8 mouse cellular contexts compared by ENCODE assay signal in genomic region chr7:141167901-141168517, GRCm38 (mm10). TPM values are rescaled to one million over a fixed set of nuclear protein-coding genes. Genes with fewer than 3 reads are reported as not detected.
DNase-seq lines count a peak whose midpoint lies in the region; ATAC-seq and TF ChIP-seq lines count a peak whose summit lies in the region.

No protein-coding gene starts in this region.

- 27% methylated on average over 7 of the region's 7 CpGs for WGBS in forebrain, embryonic 14.5 days
- 24% methylated on average over 7 of the region's 7 CpGs for WGBS in hindbrain, postnatal 0 days
- WGBS in liver, postnatal 0 days (ENCODE audit: insufficient replicate concordance) = 13% methylated on average over 7 of the region's 7 CpGs
- 17% methylated on average over 7 of the region's 7 CpGs for WGBS in neural tube, embryonic 14.5 days

- peak overlapping the region; percentile 47 for H3K4me2 ChIP-seq in forebrain, embryonic 14.5 days (ENCODE audit: low read length)
- peak overlapping the region; percentile 55 for H3K4me2 ChIP-seq in hindbrain, postnatal 0 days (ENCODE audit: low read depth, low read length)
- H3K4me2 ChIP-seq in liver, postnatal 0 days (ENCODE audit: low read depth, low read length) = peak overlapping the region; percentile 95
- peak overlapping the region; percentile 32 for H3K4me2 ChIP-seq in neural tube, embryonic 14.5 days (ENCODE audit: low read depth, low read length)

- no peak for TF ChIP-seq CTCF in hindbrain, postnatal 0 days (IDR thresholded peaks at IDR 0.05; ENCODE audit: low read depth)
- TF ChIP-seq CTCF in liver, postnatal 0 days (IDR thresholded peaks at IDR 0.05; ENCODE audit: low read depth) = no peak

- ATAC-seq in forebrain, embryonic 14.5 days = no peak
- ATAC-seq in hindbrain, postnatal 0 days = no peak
- ATAC-seq in liver, postnatal 0 days = peak; percentile 16
- ATAC-seq in neural tube, embryonic 14.5 days (ENCODE audit: low read depth) = no peak

- no peaks in the 10 kb centered on the region for H3K27me3 ChIP-seq in forebrain, embryonic 14.5 days (replicated peaks; ENCODE audit: control insufficient read depth, insufficient read depth, low read length)
- no peaks in the 10 kb centered on the region for H3K27me3 ChIP-seq in hindbrain, postnatal 0 days (ENCODE audit: insufficient read depth, low read length)
- no peaks in the 10 kb centered on the region for H3K27me3 ChIP-seq in liver, postnatal 0 days (ENCODE audit: insufficient read depth, low read length)
- no peaks in the 10 kb centered on the region for H3K27me3 ChIP-seq in neural tube, embryonic 14.5 days (ENCODE audit: control insufficient read depth, insufficient read depth, low read length)

- peaks cover 13% of the 10 kb centered on the region for H3K36me3 ChIP-seq in forebrain, embryonic 14.5 days (ENCODE audit: control insufficient read depth, insufficient read depth, low read length)
- H3K36me3 ChIP-seq in hindbrain, postnatal 0 days (ENCODE audit: insufficient read depth, low read length) = peaks cover 4% of the 10 kb centered on the region; the same call in 1 of the 2 replicates
- H3K36me3 ChIP-seq in liver, postnatal 0 days (replicated peaks; ENCODE audit: insufficient read depth, low read length) = peaks cover 24% of the 10 kb centered on the region
- H3K36me3 ChIP-seq in neural tube, embryonic 14.5 days (ENCODE audit: control insufficient read depth, insufficient read depth, low read length) = 0 out of 2 replicates have a peak, but pooled peaks cover 7% of the 10 kb centered on the region

- peak; percentile 54 for DNase-seq in cerebellum, adult 9-11 months
- DNase-seq in cerebellum, adult 9-10 months = no peak
- DNase-seq in adrenal gland, adult 8-10 months = peak; percentile 82
- no peak for DNase-seq in forebrain, embryonic 14.5 days (ENCODE audit: low spot score)
- peak; percentile 34 for DNase-seq in hindbrain, postnatal 0 days (ENCODE audit: low spot score)
- DNase-seq in liver, postnatal 0 days = peak; percentile 59
- DNase-seq in layer of hippocampus, adult 18-20 months (ENCODE audit: low spot score in 2 of 2) = no peak

- H3K9me3 ChIP-seq in forebrain, embryonic 14.5 days (replicated peaks; ENCODE audit: control insufficient read depth, low read length) = no peaks in the 10 kb centered on the region
- H3K9me3 ChIP-seq in hindbrain, postnatal 0 days (ENCODE audit: low read length) = no peaks in the 10 kb centered on the region
- H3K9me3 ChIP-seq in liver, postnatal 0 days (ENCODE audit: low read length) = no peaks in the 10 kb centered on the region
- no peaks in the 10 kb centered on the region for H3K9me3 ChIP-seq in neural tube, embryonic 14.5 days (ENCODE audit: control insufficient read depth, low read length)

- no peak for TF ChIP-seq EP300 in liver, postnatal 0 days (IDR thresholded peaks at IDR 0.05; ENCODE audit: low read depth)

- no peak overlapping the region for H3K27ac ChIP-seq in forebrain, embryonic 14.5 days (ENCODE audit: low read depth, low read length)
- peak overlapping the region; percentile 7; the same call in 1 of the 2 replicates for H3K27ac ChIP-seq in hindbrain, postnatal 0 days
- H3K27ac ChIP-seq in liver, postnatal 0 days (ENCODE audit: low read depth) = peak overlapping the region; percentile 86
- H3K27ac ChIP-seq in neural tube, embryonic 14.5 days (ENCODE audit: low read depth, low read length) = no peak overlapping the region

- H3K9ac ChIP-seq in forebrain, embryonic 14.5 days (ENCODE audit: low read length) = peak overlapping the region; percentile 58
- H3K9ac ChIP-seq in hindbrain, postnatal 0 days (replicated peaks; ENCODE audit: low read length) = peak overlapping the region; percentile 52
- peak overlapping the region; percentile 77 for H3K9ac ChIP-seq in liver, postnatal 0 days (replicated peaks)
- H3K9ac ChIP-seq in neural tube, embryonic 14.5 days (replicated peaks; ENCODE audit: low read depth, low read length) = peak overlapping the region; percentile 39; the same call in 1 of the 2 replicates

- peak overlapping the region; percentile 15 for H3K4me3 ChIP-seq in forebrain, embryonic 14.5 days (ENCODE audit: low read depth, low read length)
- peak overlapping the region; percentile 35 for H3K4me3 ChIP-seq in hindbrain, postnatal 0 days (ENCODE audit: low read length)
- peak overlapping the region; percentile 66 for H3K4me3 ChIP-seq in liver, postnatal 0 days (ENCODE audit: low read depth, low read length)
- H3K4me3 ChIP-seq in neural tube, embryonic 14.5 days (ENCODE audit: low read depth, low read length) = peak overlapping the region; percentile 22; the same call in 1 of the 2 replicates

- peaks cover 8% of the 10 kb centered on the region for H3K4me1 ChIP-seq in forebrain, embryonic 14.5 days (ENCODE audit: control insufficient read depth, insufficient read depth, low read length)
- peaks cover 13% of the 10 kb centered on the region for H3K4me1 ChIP-seq in hindbrain, postnatal 0 days (ENCODE audit: insufficient read depth, low read length)
- peaks cover 46% of the 10 kb centered on the region for H3K4me1 ChIP-seq in liver, postnatal 0 days (ENCODE audit: insufficient read depth)
- no peaks in the 10 kb centered on the region for H3K4me1 ChIP-seq in neural tube, embryonic 14.5 days (ENCODE audit: control insufficient read depth, insufficient read depth, low read length)

RNA-seq across cellular contexts. Expression of gene Rnh1, which starts 4.6 kb away (rescaled TPM):
- 100 to 1,000 TPM; 339 to 382 (median 360) TPM for total RNA-seq in adrenal gland, adult 8-10 months (2022)
- 54.7 and 56.7 TPM in 2 replicates for polyA plus RNA-seq in forebrain, embryonic 14.5 days (2014; fragmentation: Nextera tagmentation; extraction: Ambion mirVana)
- 65.2 and 74.3 TPM in 2 replicates for total RNA-seq in hindbrain, postnatal 0 days (2014; rRNA removed)
- polyA plus RNA-seq in hindbrain, postnatal 0 days (2015; fragmentation: Nextera tagmentation; extraction: Ambion mirVana) = 55.3 and 55.7 TPM in 2 replicates
- polyA plus RNA-seq in liver, postnatal 0 days (2015; fragmentation: Nextera tagmentation; extraction: Ambion mirVana) = 55.2 and 55.7 TPM in 2 replicates
- polyA plus RNA-seq in neural tube, embryonic 14.5 days (2014; fragmentation: Nextera tagmentation; extraction: Ambion mirVana) = 45.3 and 54.3 TPM in 2 replicates
- total RNA-seq in layer of hippocampus, adult 18-20 months (2021) = 10 to 100 TPM; 35.5 to 45.9 TPM

RNA-seq across cellular contexts. Expression of gene Hras, which starts 25.8 kb away (rescaled TPM):
- total RNA-seq in adrenal gland, adult 8-10 months (2022) = 100 to 1,000 TPM in 1 of 4 experiments, 10 to 100 TPM in 3; 80.0 to 105 (median 92.6) TPM
- polyA plus RNA-seq in forebrain, embryonic 14.5 days (2014; fragmentation: Nextera tagmentation; extraction: Ambion mirVana) = 70.2 and 96.3 TPM in 2 replicates
- total RNA-seq in hindbrain, postnatal 0 days (2014; rRNA removed) = 115 and 120 TPM in 2 replicates
- polyA plus RNA-seq in hindbrain, postnatal 0 days (2015; fragmentation: Nextera tagmentation; extraction: Ambion mirVana) = 189 and 204 TPM in 2 replicates
- polyA plus RNA-seq in liver, postnatal 0 days (2015; fragmentation: Nextera tagmentation; extraction: Ambion mirVana) = 44.0 and 46.2 TPM in 2 replicates
- 152 and 166 TPM in 2 replicates for polyA plus RNA-seq in neural tube, embryonic 14.5 days (2014; fragmentation: Nextera tagmentation; extraction: Ambion mirVana)
- 100 to 1,000 TPM; 201 TPM for total RNA-seq in layer of hippocampus, adult 18-20 months (2021)

RNA-seq across cellular contexts. Expression of gene Lrrc56, which starts 25.9 kb away (rescaled TPM):
- 10 to 100 TPM in 1 of 4 experiments, 1 to 10 TPM in 3; 6.6 to 12.1 (median 8.4) TPM for total RNA-seq in adrenal gland, adult 8-10 months (2022)
- 6.7 and 8.9 TPM in 2 replicates for polyA plus RNA-seq in forebrain, embryonic 14.5 days (2014; fragmentation: Nextera tagmentation; extraction: Ambion mirVana)
- 9.5 and 19.7 TPM in 2 replicates for total RNA-seq in hindbrain, postnatal 0 days (2014; rRNA removed)
- 5.7 and 7.2 TPM in 2 replicates for polyA plus RNA-seq in hindbrain, postnatal 0 days (2015; fragmentation: Nextera tagmentation; extraction: Ambion mirVana)
- polyA plus RNA-seq in liver, postnatal 0 days (2015; fragmentation: Nextera tagmentation; extraction: Ambion mirVana) = 2.0 and 2.2 TPM in 2 replicates
- polyA plus RNA-seq in neural tube, embryonic 14.5 days (2014; fragmentation: Nextera tagmentation; extraction: Ambion mirVana) = 4.4 and 6.7 TPM in 2 replicates
- 1 to 10 TPM; 4.3 to 4.5 TPM for total RNA-seq in layer of hippocampus, adult 18-20 months (2021)

RNA-seq across cellular contexts. Expression of gene Ptdss2, which starts 45.8 kb away (rescaled TPM):
- 10 to 100 TPM; 36.4 to 46.7 (median 43.0) TPM for total RNA-seq in adrenal gland, adult 8-10 months (2022)
- 81.2 and 82.1 TPM in 2 replicates for polyA plus RNA-seq in forebrain, embryonic 14.5 days (2014; fragmentation: Nextera tagmentation; extraction: Ambion mirVana)
- 13.6 and 25.6 TPM in 2 replicates for total RNA-seq in hindbrain, postnatal 0 days (2014; rRNA removed)
- polyA plus RNA-seq in hindbrain, postnatal 0 days (2015; fragmentation: Nextera tagmentation; extraction: Ambion mirVana) = 96.1 and 96.8 TPM in 2 replicates
- 57.9 and 71.0 TPM in 2 replicates for polyA plus RNA-seq in liver, postnatal 0 days (2015; fragmentation: Nextera tagmentation; extraction: Ambion mirVana)
- 71.7 and 80.8 TPM in 2 replicates for polyA plus RNA-seq in neural tube, embryonic 14.5 days (2014; fragmentation: Nextera tagmentation; extraction: Ambion mirVana)
- 10 to 100 TPM; 47.4 to 50.6 TPM for total RNA-seq in layer of hippocampus, adult 18-20 months (2021)

RNA-seq across cellular contexts. Expression of gene Lmntd2, which starts 45.9 kb away (rescaled TPM):
- under 1 TPM; 0.12 to 0.94 (median 0.66) TPM for total RNA-seq in adrenal gland, adult 8-10 months (2022)
- polyA plus RNA-seq in forebrain, embryonic 14.5 days (2014; fragmentation: Nextera tagmentation; extraction: Ambion mirVana) = 0.94 and 0.95 TPM in 2 replicates
- total RNA-seq in hindbrain, postnatal 0 days (2014; rRNA removed) = 0.14 TPM in 1 of 2 replicates, not detected in the other
- 0.29 and 0.40 TPM in 2 replicates for polyA plus RNA-seq in hindbrain, postnatal 0 days (2015; fragmentation: Nextera tagmentation; extraction: Ambion mirVana)
- 0.49 TPM in 2 replicates for polyA plus RNA-seq in liver, postnatal 0 days (2015; fragmentation: Nextera tagmentation; extraction: Ambion mirVana)
- 0.21 and 0.45 TPM in 2 replicates for polyA plus RNA-seq in neural tube, embryonic 14.5 days (2014; fragmentation: Nextera tagmentation; extraction: Ambion mirVana)
- not detected for total RNA-seq in layer of hippocampus, adult 18-20 months (2021)

Comparison
In these comparisons a context has a peak if more than half of its experiments do, and no peak if none do; other contexts are left out.
1. DNase-seq: peak in cerebellum, adult 9-11 months (single experiment), adrenal gland, adult 8-10 months (single experiment), hindbrain, postnatal 0 days (single experiment) and liver, postnatal 0 days (single experiment); none in cerebellum, adult 9-10 months (single experiment), forebrain, embryonic 14.5 days (single experiment) and layer of hippocampus, adult 18-20 months (0 of 2).
2. H3K27ac ChIP-seq: peak in hindbrain, postnatal 0 days (single experiment) and liver, postnatal 0 days (single experiment); none in forebrain, embryonic 14.5 days (single experiment) and neural tube, embryonic 14.5 days (single experiment).
3. H3K4me2 ChIP-seq: peak in every context shown above with its lines; median percentile 95 in liver, postnatal 0 days; 55 in hindbrain, postnatal 0 days; 47 in forebrain, embryonic 14.5 days; 32 in neural tube, embryonic 14.5 days.
4. H3K4me3 ChIP-seq: peak in every context shown above with its lines; median percentile 66 in liver, postnatal 0 days; 35 in hindbrain, postnatal 0 days; 22 in neural tube, embryonic 14.5 days; 15 in forebrain, embryonic 14.5 days.
5. Peak in every context shown above with its lines, with median percentiles within 50 percentile points of each other: H3K9ac ChIP-seq.